In genomic region chr10:7681343-7682025, GRCm38 (mm10) we compare ENCODE assay signal across 8 mouse cellular contexts. TPM values are rescaled to one million over a fixed set of nuclear protein-coding genes. Genes with fewer than 3 reads are reported as not detected.
A peak's percentile ranks its signal among the peaks of the same experiment; 100 is the strongest.
DNase-seq lines count a peak whose midpoint lies in the region; ATAC-seq lines count a peak whose summit lies in the region.

No protein-coding gene starts in this region.

- peak; percentile 83 for DNase-seq in R1 (ENCODE audit: low read depth, low spot score)
- DNase-seq in cerebellum, postnatal 25 days, result peak; percentile 81
- peak; percentile 19 to 28 for DNase-seq in frontal cortex, postnatal 25 days (ENCODE audit: low spot score in 2 of 2)
- DNase-seq in left cerebral cortex, adult 11 months (ENCODE audit: low spot score), result peak; percentile 29
- peak; percentile 71 for DNase-seq in lung, postnatal 36 days
- peak; percentile 76 for DNase-seq in retina, postnatal 1 day
- DNase-seq in thymus, postnatal 36 days, result peak; percentile 55 to 70

- H3K36me3 ChIP-seq in hindbrain, embryonic 13.5 days, result peaks cover 29% of the 10 kb centered on the region

- no peaks in the 10 kb centered on the region for H3K27me3 ChIP-seq in hindbrain, embryonic 13.5 days

- H3K9ac ChIP-seq in hindbrain, embryonic 13.5 days, result peak overlapping the region; percentile 99

- peak; percentile 85 for ATAC-seq in hindbrain, embryonic 13.5 days (ENCODE audit: low FRiP score)

- H3K4me1 ChIP-seq in hindbrain, embryonic 13.5 days (replicated peaks), result peaks cover 54% of the 10 kb centered on the region

- H3K9me3 ChIP-seq in hindbrain, embryonic 13.5 days, result no peaks in the 10 kb centered on the region

- peak overlapping the region; percentile 77 for H3K4me2 ChIP-seq in hindbrain, embryonic 13.5 days

- H3K4me3 ChIP-seq in hindbrain, embryonic 13.5 days, result peak overlapping the region; percentile 100

- H3K27ac ChIP-seq in hindbrain, embryonic 13.5 days, result peak overlapping the region; percentile 97

- 0% methylated on average over 54 of the region's 64 CpGs for WGBS in hindbrain, embryonic 13.5 days

RNA-seq across cellular contexts. Expression of gene Lats1, which starts 0.5 kb away (rescaled TPM):
- polyA plus RNA-seq in hindbrain, embryonic 13.5 days (2015; fragmentation: Nextera tagmentation; extraction: Ambion mirVana), result 10.4 and 10.8 TPM in 2 replicates

RNA-seq across cellular contexts. Expression of gene Pcmt1, which starts 0.5 kb away (rescaled TPM):
- 166 and 171 TPM in 2 replicates for polyA plus RNA-seq in hindbrain, embryonic 13.5 days (2015; fragmentation: Nextera tagmentation; extraction: Ambion mirVana)

RNA-seq across cellular contexts. Expression of gene Nup43, which starts 14.2 kb away (rescaled TPM):
- 35.8 and 38.2 TPM in 2 replicates for polyA plus RNA-seq in hindbrain, embryonic 13.5 days (2015; fragmentation: Nextera tagmentation; extraction: Ambion mirVana)

RNA-seq across cellular contexts. Expression of gene Katna1, which starts 44.3 kb away (rescaled TPM):
- polyA plus RNA-seq in hindbrain, embryonic 13.5 days (2015; fragmentation: Nextera tagmentation; extraction: Ambion mirVana), result 35.9 and 36.6 TPM in 2 replicates

Comparison
In these comparisons a context has a peak if more than half of its experiments do, and no peak if none do; other contexts are left out.
1. Peak in every context shown above with its lines: DNase-seq, ATAC-seq, H3K4me3 ChIP-seq and H3K27ac ChIP-seq.
2. DNase-seq: peak in every context shown above with its lines; median percentile 83 in R1; 81 in cerebellum, postnatal 25 days; 76 in retina, postnatal 1 day; 71 in lung, postnatal 36 days; 62 in thymus, postnatal 36 days; 29 in left cerebral cortex, adult 11 months; 24 in frontal cortex, postnatal 25 days.